26 mouse cellular contexts compared by ENCODE assay signal in the genomic region with DNA sequence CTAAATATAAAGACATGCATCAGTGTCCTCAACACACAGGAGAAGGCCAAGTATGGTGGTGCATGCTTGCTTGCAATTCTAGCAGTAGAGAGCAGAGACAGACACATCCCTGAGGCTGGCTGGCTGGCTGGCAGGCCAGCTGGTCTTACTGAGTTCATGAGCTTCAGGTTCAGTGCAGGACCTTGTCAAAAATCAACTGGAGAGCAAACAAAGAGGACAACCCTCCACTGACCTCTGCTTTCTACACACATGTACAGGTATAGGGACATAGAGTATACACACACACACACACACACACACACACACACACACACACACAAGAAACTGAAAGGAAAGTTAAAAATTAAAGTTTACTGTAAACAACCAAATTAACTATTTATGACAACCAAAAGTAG. TPM values are rescaled to one million over a fixed set of nuclear protein-coding genes. Genes with fewer than 3 reads are reported as not detected.
DNase-seq lines count a peak whose midpoint lies in the region; ATAC-seq and TF ChIP-seq lines count a peak whose summit lies in the region.
"Had no signal": no experiment of that assay in that cellular context is flagged by ENCODE, and none has a peak within 500 bp of the region (broad histone marks: within the 10 kb centered on the region; RNA-seq: fewer than 3 reads in every experiment).

No protein-coding gene starts in this region.

- H3K4me2 ChIP-seq in midbrain, embryonic 11.5 days = no peak overlapping the region
- no peak overlapping the region for H3K4me2 ChIP-seq in midbrain, embryonic 16.5 days (ENCODE audit: low read length)
- peak overlapping the region; percentile 18; the same call in 1 of the 2 replicates for H3K4me2 ChIP-seq in liver, embryonic 15.5 days
- H3K4me2 ChIP-seq in stomach, postnatal 0 days (replicated peaks; ENCODE audit: low read depth) = no peak overlapping the region
- H3K4me2 ChIP-seq: embryonic facial prominence, embryonic 12.5 days; forebrain, embryonic 15.5 days had no signal

- ATAC-seq in midbrain, embryonic 11.5 days (ENCODE audit: low FRiP score) = no peak
- no peak for ATAC-seq in midbrain, embryonic 16.5 days
- ATAC-seq in liver, embryonic 15.5 days (ENCODE audit: insufficient read depth) = peak; percentile 79
- no peak; the same call in 1 of the 2 replicates for ATAC-seq in stomach, postnatal 0 days (ENCODE audit: low FRiP score, low TSS enrichment)
- ATAC-seq: activated CD4-positive, CD25-positive, alpha-beta regulatory T cell, adult 4 months; forebrain, embryonic 15.5 days had no signal

- TF ChIP-seq CTCF in liver, adult 2 months (IDR thresholded peaks at IDR 0.05; ENCODE audit: low read depth, low read length) = no peak
- TF ChIP-seq CTCF in stomach, postnatal 0 days (IDR thresholded peaks at IDR 0.05; ENCODE audit: low read depth) = no peak

- TF ChIP-seq EP300 in stomach, postnatal 0 days (optimal IDR thresholded peaks at IDR 0.05) = no peak

- H3K36me3 ChIP-seq in liver, adult 2 months (ENCODE audit: control insufficient read depth, insufficient read depth, low read length) = no peaks in the 10 kb centered on the region
- H3K36me3 ChIP-seq in midbrain, embryonic 11.5 days (ENCODE audit: control insufficient read depth, insufficient read depth, low read length) = no peaks in the 10 kb centered on the region
- H3K36me3 ChIP-seq in midbrain, embryonic 16.5 days (ENCODE audit: control insufficient read depth, insufficient read depth, low read length) = no peaks in the 10 kb centered on the region
- no peaks in the 10 kb centered on the region for H3K36me3 ChIP-seq in liver, embryonic 15.5 days (replicated peaks)
- H3K36me3 ChIP-seq in stomach, postnatal 0 days (ENCODE audit: control insufficient read depth, insufficient read depth, low read length) = no peaks in the 10 kb centered on the region
- H3K36me3 ChIP-seq: embryonic facial prominence, embryonic 12.5 days; forebrain, embryonic 15.5 days; heart, embryonic 10.5 days had no signal

- no peak overlapping the region for H3K9ac ChIP-seq in liver, adult 2 months (ENCODE audit: low read depth, low read length)
- H3K9ac ChIP-seq in midbrain, embryonic 11.5 days (ENCODE audit: low read length) = no peak overlapping the region
- no peak overlapping the region for H3K9ac ChIP-seq in midbrain, embryonic 16.5 days (ENCODE audit: low read depth, low read length)
- H3K9ac ChIP-seq in liver, embryonic 15.5 days = no peak overlapping the region
- no peak overlapping the region for H3K9ac ChIP-seq in stomach, postnatal 0 days (ENCODE audit: low read length)
- H3K9ac ChIP-seq: embryonic facial prominence, embryonic 12.5 days; forebrain, embryonic 15.5 days had no signal

- no peaks in the 10 kb centered on the region for H3K79me2 ChIP-seq in liver, adult 2 months (ENCODE audit: control insufficient read depth, insufficient read depth, low read length)

- H3K4me3 ChIP-seq in liver, adult 2 months (ENCODE audit: insufficient read depth, low read depth, low read length) = no peak overlapping the region
- no peak overlapping the region for H3K4me3 ChIP-seq in midbrain, embryonic 11.5 days (ENCODE audit: low read depth, low read length)
- H3K4me3 ChIP-seq in midbrain, embryonic 16.5 days (ENCODE audit: low read depth, low read length) = no peak overlapping the region
- no peak overlapping the region for H3K4me3 ChIP-seq in liver, embryonic 15.5 days (replicated peaks)
- H3K4me3 ChIP-seq in stomach, postnatal 0 days (ENCODE audit: low read depth, low read length) = no peak overlapping the region
- H3K4me3 ChIP-seq: embryonic facial prominence, embryonic 12.5 days; forebrain, embryonic 15.5 days; heart, embryonic 10.5 days had no signal

- H3K27ac ChIP-seq in liver, adult 2 months (replicated peaks; ENCODE audit: insufficient read depth, low read depth, low read length) = no peak overlapping the region
- no peak overlapping the region for H3K27ac ChIP-seq in midbrain, embryonic 11.5 days (ENCODE audit: low read depth, low read length)
- no peak overlapping the region for H3K27ac ChIP-seq in midbrain, embryonic 16.5 days (ENCODE audit: low read length)
- H3K27ac ChIP-seq in liver, embryonic 15.5 days (replicated peaks) = peak overlapping the region; percentile 65
- H3K27ac ChIP-seq in stomach, postnatal 0 days (replicated peaks) = peak overlapping the region; percentile 56; the same call in 1 of the 2 replicates
- H3K27ac ChIP-seq: embryonic facial prominence, embryonic 12.5 days; forebrain, embryonic 15.5 days; heart, embryonic 10.5 days had no signal

- H3K27me3 ChIP-seq in liver, adult 2 months (ENCODE audit: control insufficient read depth, insufficient read depth, low read length) = peaks cover 19% of the 10 kb centered on the region
- no peaks in the 10 kb centered on the region for H3K27me3 ChIP-seq in midbrain, embryonic 11.5 days (ENCODE audit: control insufficient read depth, insufficient read depth, low read length)
- no peaks in the 10 kb centered on the region for H3K27me3 ChIP-seq in midbrain, embryonic 16.5 days (ENCODE audit: control insufficient read depth, insufficient read depth, low read depth, low read length)
- no peaks in the 10 kb centered on the region for H3K27me3 ChIP-seq in liver, embryonic 15.5 days
- no peaks in the 10 kb centered on the region for H3K27me3 ChIP-seq in stomach, postnatal 0 days (ENCODE audit: control insufficient read depth, insufficient read depth, low read length)
- H3K27me3 ChIP-seq: embryonic facial prominence, embryonic 12.5 days; forebrain, embryonic 15.5 days had no signal

- intact Hi-C loops in heart, postnatal 14 days (cut with DNase I) = no loop called here
- intact Hi-C loops in gastrocnemius, postnatal 14 days (cut with DNase I; ENCODE audit: low total_unique reads) = no loop called here

- no peaks in the 10 kb centered on the region for H3K9me3 ChIP-seq in midbrain, embryonic 11.5 days (ENCODE audit: control insufficient read depth, low read length)
- no peaks in the 10 kb centered on the region for H3K9me3 ChIP-seq in midbrain, embryonic 16.5 days (replicated peaks; ENCODE audit: control insufficient read depth, low read length, poor library complexity, severe bottlenecking)
- no peaks in the 10 kb centered on the region for H3K9me3 ChIP-seq in liver, embryonic 15.5 days (replicated peaks)
- H3K9me3 ChIP-seq in stomach, postnatal 0 days (ENCODE audit: control insufficient read depth, low read length) = no peaks in the 10 kb centered on the region
- H3K9me3 ChIP-seq: embryonic facial prominence, embryonic 12.5 days; forebrain, embryonic 15.5 days; heart, embryonic 10.5 days had no signal

- DNase-seq in liver, adult 2 months (ENCODE audit: extremely low read depth, low read depth, low spot score) = peak; percentile 68
- no peak for DNase-seq in liver
- peak; percentile 68 for DNase-seq in midbrain, embryonic 11.5 days (ENCODE audit: low spot score, missing footprints)
- DNase-seq in stomach, postnatal 0 days (ENCODE audit: low spot score) = no peak
- no peak for DNase-seq in heart, postnatal 14 days
- no peak for DNase-seq in gastrocnemius, postnatal 14 days
- DNase-seq: adrenal gland, postnatal 14 days; cerebellum, adult 11-12 months; cerebellum, adult 9-10 months; cerebellum, postnatal 25 days; heart, adult 18-20 months; heart, postnatal 10 days had no signal

- TF ChIP-seq POLR2A in liver, adult 2 months (IDR thresholded peaks at IDR 0.05; ENCODE audit: extremely low read depth, insufficient read depth, low read length) = no peak

- H3K4me1 ChIP-seq in liver, adult 2 months (ENCODE audit: control insufficient read depth, insufficient read depth, low read length) = peaks cover 9% of the 10 kb centered on the region
- H3K4me1 ChIP-seq in midbrain, embryonic 11.5 days (ENCODE audit: control insufficient read depth, insufficient read depth, low read length) = no peaks in the 10 kb centered on the region
- H3K4me1 ChIP-seq in midbrain, embryonic 16.5 days (ENCODE audit: control insufficient read depth, insufficient read depth, low read length) = peaks cover 4% of the 10 kb centered on the region; the same call in 1 of the 2 replicates
- H3K4me1 ChIP-seq in liver, embryonic 15.5 days (replicated peaks) = peaks cover 9% of the 10 kb centered on the region
- H3K4me1 ChIP-seq in stomach, postnatal 0 days (replicated peaks; ENCODE audit: control insufficient read depth, insufficient read depth) = no peaks in the 10 kb centered on the region
- H3K4me1 ChIP-seq: embryonic facial prominence, embryonic 12.5 days; heart, embryonic 10.5 days had no signal

RNA-seq across cellular contexts. Expression of a gene that starts 21.2 kb away (rescaled TPM):
- 2.1 and 3.1 TPM in 2 replicates for total RNA-seq in liver, adult 2 months (2014; rRNA removed)
- 0.76 and 0.77 TPM in 2 replicates for polyA plus RNA-seq in liver, adult 2 months (2012; rRNA removed)
- 1.6 and 1.9 TPM in 2 replicates for polyA plus RNA-seq in midbrain, embryonic 11.5 days (2014; fragmentation: Nextera tagmentation; extraction: Ambion mirVana)
- 21.0 and 22.8 TPM in 2 replicates for polyA plus RNA-seq in midbrain, embryonic 16.5 days (2015; fragmentation: Nextera tagmentation; extraction: Ambion mirVana)
- polyA plus RNA-seq in liver, embryonic 15.5 days (2015; fragmentation: Nextera tagmentation; extraction: Ambion mirVana) = 4.7 and 5.1 TPM in 2 replicates
- polyA plus RNA-seq in stomach, postnatal 0 days (2015; fragmentation: Nextera tagmentation; extraction: Ambion mirVana) = 13.0 and 13.1 TPM in 2 replicates
- 1 to 10 TPM; 4.6 to 4.9 TPM for total RNA-seq in heart, postnatal 14 days (2021)
- 1 to 10 TPM; 1.4 to 1.7 TPM for total RNA-seq in gastrocnemius, postnatal 14 days (2021)
- total RNA-seq: MEL had no signal

RNA-seq across cellular contexts. Expression of a gene that starts 42.1 kb away (rescaled TPM):
- total RNA-seq in liver, adult 2 months (2014; rRNA removed) = 2.0 and 5.2 TPM in 2 replicates
- 3.6 and 4.6 TPM in 2 replicates for polyA plus RNA-seq in liver, adult 2 months (2012; rRNA removed)
- polyA plus RNA-seq in midbrain, embryonic 11.5 days (2014; fragmentation: Nextera tagmentation; extraction: Ambion mirVana) = 31.5 and 34.9 TPM in 2 replicates
- 11.9 and 12.5 TPM in 2 replicates for polyA plus RNA-seq in midbrain, embryonic 16.5 days (2015; fragmentation: Nextera tagmentation; extraction: Ambion mirVana)
- polyA plus RNA-seq in liver, embryonic 15.5 days (2015; fragmentation: Nextera tagmentation; extraction: Ambion mirVana) = 19.8 and 22.0 TPM in 2 replicates
- polyA plus RNA-seq in stomach, postnatal 0 days (2015; fragmentation: Nextera tagmentation; extraction: Ambion mirVana) = 3,095 and 3,545 TPM in 2 replicates
- 100 to 1,000 TPM; 391 to 443 TPM for total RNA-seq in heart, postnatal 14 days (2021)
- 100 to 1,000 TPM; 433 to 628 TPM for total RNA-seq in gastrocnemius, postnatal 14 days (2021)
- total RNA-seq: hematopoietic stem cell, adult 5-6 weeks; MEL had no signal

RNA-seq across cellular contexts. Expression of a gene that starts 47.4 kb away (rescaled TPM):
- 0.28 TPM in 1 of 2 replicates, not detected in the other for total RNA-seq in liver, adult 2 months (2014; rRNA removed)
- not detected in 2 replicates for polyA plus RNA-seq in liver, adult 2 months (2012; rRNA removed)
- not detected in 2 replicates for polyA plus RNA-seq in midbrain, embryonic 11.5 days (2014; fragmentation: Nextera tagmentation; extraction: Ambion mirVana)
- not detected in 2 replicates for polyA plus RNA-seq in midbrain, embryonic 16.5 days (2015; fragmentation: Nextera tagmentation; extraction: Ambion mirVana)
- polyA plus RNA-seq in liver, embryonic 15.5 days (2015; fragmentation: Nextera tagmentation; extraction: Ambion mirVana) = 0.45 and 0.50 TPM in 2 replicates
- 16.3 and 17.4 TPM in 2 replicates for polyA plus RNA-seq in stomach, postnatal 0 days (2015; fragmentation: Nextera tagmentation; extraction: Ambion mirVana)
- total RNA-seq in heart, postnatal 14 days (2021) = not detected
- not detected for total RNA-seq in gastrocnemius, postnatal 14 days (2021)
- total RNA-seq: adrenal gland, adult 18-20 months; adrenal gland, postnatal 14 days; gastrocnemius, adult 8-10 months; gastrocnemius, postnatal 4 days; heart, adult 18-20 months; heart, postnatal 10 days; MEL had no signal
- polyA plus RNA-seq: activated CD4-positive, CD25-positive, alpha-beta regulatory T cell, adult 4 months; C2C12; forebrain, embryonic 11.5 days; forebrain, embryonic 15.5 days; heart, embryonic 10.5 days; heart, embryonic 14.5 days had no signal

Comparison
In these comparisons a context has a peak if more than half of its experiments do, and no peak if none do; other contexts are left out.
1. DNase-seq: peak in liver, adult 2 months (single experiment) and midbrain, embryonic 11.5 days (single experiment); none in liver (single experiment), stomach, postnatal 0 days (single experiment), heart, postnatal 14 days (0 of 2) and gastrocnemius, postnatal 14 days (single experiment).
2. H3K27ac ChIP-seq: peak in liver, embryonic 15.5 days (single experiment) and stomach, postnatal 0 days (single experiment); none in liver, adult 2 months (single experiment), midbrain, embryonic 11.5 days (single experiment) and midbrain, embryonic 16.5 days (single experiment).
3. RNA of a gene that starts 42.1 kb away (polyA plus RNA-seq): 3,095 to 3,545 TPM in stomach, postnatal 0 days; 31.5 to 34.9 TPM in midbrain, embryonic 11.5 days, 19.8 to 22.0 TPM in liver, embryonic 15.5 days, 11.9 to 12.5 TPM in midbrain, embryonic 16.5 days and 3.6 to 4.6 TPM in liver, adult 2 months; every median in the first group is over 10 times any median in the second.
4. RNA of a gene that starts 47.4 kb away (polyA plus RNA-seq): 16.3 to 17.4 TPM in stomach, postnatal 0 days; 0.45 to 0.50 TPM in liver, embryonic 15.5 days, not detected in liver, adult 2 months, not detected in midbrain, embryonic 11.5 days and not detected in midbrain, embryonic 16.5 days; every median in the first group is over 10 times any median in the second.